13 mouse cellular contexts compared by ENCODE assay signal in genomic region chr6:72374820-72375563, GRCm38 (mm10). TPM values are rescaled to one million over a fixed set of nuclear protein-coding genes. Genes with fewer than 3 reads are reported as not detected.
DNase-seq lines count a peak whose midpoint lies in the region; ATAC-seq and TF ChIP-seq lines count a peak whose summit lies in the region.
"Had no signal": no experiment of that assay in that cellular context is flagged by ENCODE, and none has a peak within 500 bp of the region (broad histone marks: within the 10 kb centered on the region; RNA-seq: fewer than 3 reads in every experiment).

No protein-coding gene starts in this region.

- H3K9ac ChIP-seq in intestine, postnatal 0 days (ENCODE audit: low read depth, low read length): no peak overlapping the region
- H3K9ac ChIP-seq: forebrain, postnatal 0 days had no signal

- H3K27me3 ChIP-seq in thymus, adult 2 months (ENCODE audit: control insufficient read depth, insufficient read depth, low read length): no peaks in the 10 kb centered on the region
- no peaks in the 10 kb centered on the region for H3K27me3 ChIP-seq in intestine, postnatal 0 days (replicated peaks; ENCODE audit: control insufficient read depth, insufficient read depth, low read length)

- 19% methylated on average over 15 of the region's 15 CpGs for WGBS in thymus, adult 2 months
- 11% methylated on average over 15 of the region's 15 CpGs for WGBS in bone marrow, adult 2 months
- 54% methylated on average over 15 of the region's 15 CpGs for WGBS in intestine, postnatal 0 days

- H3K4me2 ChIP-seq in intestine, postnatal 0 days (replicated peaks; ENCODE audit: low read depth): 0 out of 2 replicates have a peak overlapping the region, but pooled peaks have one; percentile 3
- H3K4me2 ChIP-seq: midbrain, embryonic 11.5 days had no signal

- H3K4me3 ChIP-seq in thymus, adult 2 months (ENCODE audit: control insufficient read depth, insufficient read depth, low read length): no peak overlapping the region
- H3K4me3 ChIP-seq in bone marrow, adult 2 months (replicated peaks; ENCODE audit: control insufficient read depth, low read depth, low read length): peak overlapping the region; percentile 59
- no peak overlapping the region for H3K4me3 ChIP-seq in intestine, postnatal 0 days (ENCODE audit: low read depth, low read length)
- H3K4me3 ChIP-seq: limb, embryonic 10.5 days had no signal

- TF ChIP-seq CTCF in thymus, adult 2 months (IDR thresholded peaks at IDR 0.05; ENCODE audit: borderline replicate concordance, control insufficient read depth, extremely low read depth, insufficient read depth, low read length, poor library complexity): no peak
- no peak for TF ChIP-seq CTCF in bone marrow, adult 2 months (IDR thresholded peaks at IDR 0.05; ENCODE audit: control insufficient read depth, insufficient read depth, low read length)
- TF ChIP-seq CTCF in intestine, postnatal 0 days (IDR thresholded peaks at IDR 0.05; ENCODE audit: low read depth): no peak

- peak overlapping the region; percentile 7; the same call in 1 of the 2 replicates for H3K27ac ChIP-seq in thymus, adult 2 months (ENCODE audit: control insufficient read depth, insufficient read depth, low read length)
- peak overlapping the region; percentile 76 for H3K27ac ChIP-seq in bone marrow, adult 2 months (ENCODE audit: control insufficient read depth, insufficient read depth, low read depth, low read length, poor library complexity)
- no peak overlapping the region for H3K27ac ChIP-seq in intestine, postnatal 0 days (ENCODE audit: low read depth, low read length)
- H3K27ac ChIP-seq: kidney, postnatal 0 days; limb, embryonic 10.5 days had no signal

- no peak for ATAC-seq in intestine, postnatal 0 days
- ATAC-seq: forebrain, postnatal 0 days had no signal

- no peak for DNase-seq in thymus, adult 2 months
- DNase-seq in thymus, postnatal 10 days (ENCODE audit: low spot score in 2 of 2): no peak
- DNase-seq in naive thymus-derived CD4-positive, alpha-beta T cell, adult 2 months (ENCODE audit: low read depth): peak; percentile 45
- DNase-seq in adrenal gland, adult (ENCODE audit: inconsistent age in 2 of 2, low spot score in 1 of 2): no peak
- no peak for DNase-seq in left cerebral cortex, postnatal 36 days (ENCODE audit: low spot score in 2 of 2)
- no peak for DNase-seq in left cerebral cortex, adult 8-10 months (ENCODE audit: low spot score in 2 of 2)
- DNase-seq: forebrain, postnatal 0 days; heart, postnatal 14 days had no signal

- H3K4me1 ChIP-seq in thymus, adult 2 months (replicated peaks; ENCODE audit: control insufficient read depth, insufficient read depth, low read length): peaks cover 19% of the 10 kb centered on the region
- peaks cover 6% of the 10 kb centered on the region; the same call in 1 of the 2 replicates for H3K4me1 ChIP-seq in bone marrow, adult 2 months (ENCODE audit: control insufficient read depth, insufficient read depth, low read length)
- 0 out of 2 replicates have a peak, but pooled peaks cover 3% of the 10 kb centered on the region for H3K4me1 ChIP-seq in intestine, postnatal 0 days (replicated peaks; ENCODE audit: control insufficient read depth, insufficient read depth, low read length)

- intact Hi-C loops in left cerebral cortex, postnatal 36 days (cut with DNase I): no loop called here

- H3K9me3 ChIP-seq in intestine, postnatal 0 days (ENCODE audit: control insufficient read depth): no peaks in the 10 kb centered on the region
- H3K9me3 ChIP-seq: limb, embryonic 10.5 days had no signal

- TF ChIP-seq POLR2A in thymus, adult 2 months (IDR thresholded peaks at IDR 0.05; ENCODE audit: control insufficient read depth, extremely low read depth, insufficient read depth, low read length, poor library complexity): no peak
- no peak for TF ChIP-seq POLR2A in bone marrow, adult 2 months (IDR thresholded peaks at IDR 0.05; ENCODE audit: borderline replicate concordance, control insufficient read depth, low read depth, low read length)

- no peaks in the 10 kb centered on the region for H3K36me3 ChIP-seq in thymus, adult 2 months (ENCODE audit: control insufficient read depth, insufficient read depth, low read length)
- no peaks in the 10 kb centered on the region for H3K36me3 ChIP-seq in intestine, postnatal 0 days (ENCODE audit: control insufficient read depth, insufficient read depth)
- H3K36me3 ChIP-seq: limb, embryonic 10.5 days had no signal

RNA-seq across cellular contexts. Expression of gene Vamp5, which starts 5.3 kb away (rescaled TPM):
- polyA plus RNA-seq in thymus, adult 2 months (2012; rRNA removed): 18.2 and 24.0 TPM in 2 replicates
- 80.8 and 96.2 TPM in 2 replicates for polyA plus RNA-seq in bone marrow, adult 2 months (2011; ENCODE audit: insufficient read depth, insufficient read length, low replicate concordance, missing spikeins)
- 14.9 and 16.6 TPM in 2 replicates for polyA plus RNA-seq in intestine, postnatal 0 days (2015; fragmentation: Nextera tagmentation; extraction: Ambion mirVana)
- 1 to 10 TPM; 4.0 to 4.3 TPM for total RNA-seq in left cerebral cortex, postnatal 36 days (2021)
- total RNA-seq in left cerebral cortex, adult 8-10 months (2022): 1 to 10 TPM; 4.4 to 8.6 (median 6.9) TPM

RNA-seq across cellular contexts. Expression of gene Rnf181, which starts 8.2 kb away (rescaled TPM):
- 90.7 and 98.9 TPM in 2 replicates for polyA plus RNA-seq in thymus, adult 2 months (2012; rRNA removed)
- polyA plus RNA-seq in bone marrow, adult 2 months (2011; ENCODE audit: insufficient read depth, insufficient read length, low replicate concordance, missing spikeins): 62.6 and 104 TPM in 2 replicates
- 122 and 132 TPM in 2 replicates for polyA plus RNA-seq in intestine, postnatal 0 days (2015; fragmentation: Nextera tagmentation; extraction: Ambion mirVana)
- 10 to 100 TPM; 71.6 to 76.2 TPM for total RNA-seq in left cerebral cortex, postnatal 36 days (2021)
- total RNA-seq in left cerebral cortex, adult 8-10 months (2022): 10 to 100 TPM; 76.4 to 85.1 (median 81.5) TPM

RNA-seq across cellular contexts. Expression of gene Vamp8, which starts 15.5 kb away (rescaled TPM):
- 104 and 149 TPM in 2 replicates for polyA plus RNA-seq in thymus, adult 2 months (2012; rRNA removed)
- polyA plus RNA-seq in bone marrow, adult 2 months (2011; ENCODE audit: insufficient read depth, insufficient read length, low replicate concordance, missing spikeins): 483 and 542 TPM in 2 replicates
- 450 and 453 TPM in 2 replicates for polyA plus RNA-seq in intestine, postnatal 0 days (2015; fragmentation: Nextera tagmentation; extraction: Ambion mirVana)
- 10 to 100 TPM; 12.6 to 13.8 TPM for total RNA-seq in left cerebral cortex, postnatal 36 days (2021)
- 10 to 100 TPM; 16.5 to 23.2 (median 18.5) TPM for total RNA-seq in left cerebral cortex, adult 8-10 months (2022)

RNA-seq across cellular contexts. Expression of gene Tmem150a, which starts 19.7 kb away (rescaled TPM):
- 14.4 and 19.4 TPM in 2 replicates for polyA plus RNA-seq in thymus, adult 2 months (2012; rRNA removed)
- 2.2 and 10.2 TPM in 2 replicates for polyA plus RNA-seq in bone marrow, adult 2 months (2011; ENCODE audit: insufficient read depth, insufficient read length, low replicate concordance, missing spikeins)
- polyA plus RNA-seq in intestine, postnatal 0 days (2015; fragmentation: Nextera tagmentation; extraction: Ambion mirVana): 12.4 and 14.2 TPM in 2 replicates
- total RNA-seq in left cerebral cortex, postnatal 36 days (2021): 1 to 10 TPM; 9.0 to 9.9 TPM
- 10 to 100 TPM in 2 of 4 experiments, 1 to 10 TPM in 2; 8.9 to 12.8 (median 10.7) TPM for total RNA-seq in left cerebral cortex, adult 8-10 months (2022)

RNA-seq across cellular contexts. Expression of gene 0610030E20Rik, which starts 27.9 kb away (rescaled TPM):
- 42.2 and 42.3 TPM in 2 replicates for polyA plus RNA-seq in thymus, adult 2 months (2012; rRNA removed)
- polyA plus RNA-seq in bone marrow, adult 2 months (2011; ENCODE audit: insufficient read depth, insufficient read length, low replicate concordance, missing spikeins): 12.9 and 21.8 TPM in 2 replicates
- 16.0 and 20.0 TPM in 2 replicates for polyA plus RNA-seq in intestine, postnatal 0 days (2015; fragmentation: Nextera tagmentation; extraction: Ambion mirVana)
- 10 to 100 TPM; 13.9 to 19.0 TPM for total RNA-seq in left cerebral cortex, postnatal 36 days (2021)
- total RNA-seq in left cerebral cortex, adult 8-10 months (2022): 10 to 100 TPM; 14.7 to 19.1 (median 17.6) TPM
